ENCODE assay signal across 8 mouse cellular contexts in genomic region chr11:118083811-118084210, GRCm38 (mm10). TPM values are rescaled to one million over a fixed set of nuclear protein-coding genes. Genes with fewer than 3 reads are reported as not detected.
DNase-seq lines count a peak whose midpoint lies in the region; ATAC-seq lines count a peak whose summit lies in the region.

No protein-coding gene starts in this region.

- H3K4me3 ChIP-seq in limb, embryonic 12.5 days (replicated peaks): no peak overlapping the region

- H3K4me1 ChIP-seq in limb, embryonic 12.5 days (replicated peaks): peaks cover 21% of the 10 kb centered on the region

- H3K27me3 ChIP-seq in limb, embryonic 12.5 days: no peaks in the 10 kb centered on the region

- no peaks in the 10 kb centered on the region for H3K9me3 ChIP-seq in limb, embryonic 12.5 days

- ATAC-seq in limb, embryonic 12.5 days (ENCODE audit: insufficient number of reproducible peaks, insufficient read depth, low FRiP score, low TSS enrichment, low read depth): no peak

- WGBS in limb, embryonic 12.5 days: 7% methylated on average over 6 of the region's 6 CpGs

- no peak overlapping the region for H3K9ac ChIP-seq in limb, embryonic 12.5 days (replicated peaks)

- peak overlapping the region; percentile 66; the same call in 1 of the 2 replicates for H3K27ac ChIP-seq in limb, embryonic 12.5 days

- intact Hi-C loops in heart, postnatal 14 days (cut with DNase I): loop anchor here (2.0 to 10.0 kb wide), 4 partner anchors 137 to 321 kb away; partner anchors contain the start of gene Lgals3bp

- no peak overlapping the region for H3K4me2 ChIP-seq in limb, embryonic 12.5 days

- H3K36me3 ChIP-seq in limb, embryonic 12.5 days: no peaks in the 10 kb centered on the region

- peak; percentile 66 for DNase-seq in layer of hippocampus, adult 11-12 months (ENCODE audit: low spot score)
- no peak for DNase-seq in layer of hippocampus, adult 9-10 months (ENCODE audit: low spot score)
- DNase-seq in R1 (ENCODE audit: low read depth, low spot score): peak; percentile 71
- peak; percentile 85 to 90 for DNase-seq in cerebellum, postnatal 25 days
- peak; percentile 78 to 87 for DNase-seq in heart, postnatal 14 days
- DNase-seq in ovary, postnatal 36 days (ENCODE audit: low spot score): peak; percentile 65
- DNase-seq in urinary bladder, postnatal 36 days (ENCODE audit: low spot score in 2 of 2): peak; percentile 23 to 48

RNA-seq across cellular contexts. Expression of gene Dnah17, which starts 46.6 kb away (rescaled TPM):
- under 1 TPM; 0.10 to 0.17 TPM for total RNA-seq in heart, postnatal 14 days (2021)
- 0.24 and 0.25 TPM in 2 replicates for polyA plus RNA-seq in limb, embryonic 12.5 days (2016; fragmentation: Nextera tagmentation; extraction: Ambion mirVana)
